Mouse (Mus musculus) left cerebral cortex, adult 8-10 months (tissue): ENCODE results near the gene Sprr2j-ps. TPM values are rescaled to one million over a fixed set of nuclear protein-coding genes. Genes with fewer than 3 reads are reported as not detected.

Experiments
- DNase-seq, 2 experiments: peaks; one replicate each; pipeline ENCODE4 v3.0.0; 2022; ENCODE audit warnings: low spot score in 2 of 2
- total RNA-seq, 4 experiments: library from RNA; stranded (reverse); gene quantifications; 2 replicates each; pipeline ENCODE4 v1.2.4; 2022

Gene Sprr2j-ps
- not detected for total RNA-seq

GRCm38 (mm10) chr3:92417782-92418181, at the start of gene Sprr2j-ps:
Gene Sprr2j-ps (plus strand): TSS chr3:92418082.
- no peak for DNase-seq

- DNase-seq: no peak
These were observed 44.3 kb upstream of the Sprr2j-ps start for GRCm38 (mm10) chr3:92373613-92374012.

GRCm38 (mm10) chr3:92385385-92385784, 32.5 kb upstream of the Sprr2j-ps start, which contains the start of gene Sprr2h:
Gene Sprr2h (plus strand): TSS chr3:92385685.
- DNase-seq: no peak

- DNase-seq: no peak
These were observed 23.6 kb upstream of the Sprr2j-ps start for GRCm38 (mm10) chr3:92394301-92394700.

- DNase-seq: no peak
These were observed 10.2 kb upstream of the Sprr2j-ps start, which contains the start of gene Sprr2i for GRCm38 (mm10) chr3:92407691-92408090. Gene Sprr2i (plus strand): TSS chr3:92407991.

GRCm38 (mm10) chr3:92429323-92429722, 11.4 kb downstream of the Sprr2j-ps start, which contains the start of gene Gm9774:
Gene Gm9774 (minus strand): TSS chr3:92429423.
- no peak for DNase-seq

GRCm38 (mm10) chr3:92432282-92432681, 14.4 kb downstream of the Sprr2j-ps start, which contains the start of gene Sprr2k:
Gene Sprr2k (plus strand): TSS chr3:92432582.
- DNase-seq: no peak

GRCm38 (mm10) chr3:92438689-92439088, 20.8 kb downstream of the Sprr2j-ps start, which contains the start of gene Sprr1b:
Gene Sprr1b (minus strand): TSS chr3:92438789.
- DNase-seq: no peak

GRCm38 (mm10) chr3:92440177-92440576, 22.3 kb downstream of the Sprr2j-ps start:
- DNase-seq: no peak

GRCm38 (mm10) chr3:92455151-92455550, 37.3 kb downstream of the Sprr2j-ps start:
- no peak for DNase-seq

- no peak for DNase-seq
These were observed 40.7 kb downstream of the Sprr2j-ps start, which contains the start of gene Sprr3 for GRCm38 (mm10) chr3:92458620-92459019. Gene Sprr3 (minus strand): TSS chr3:92458720.

GRCm38 (mm10) chr3:92466576-92466975, 48.7 kb downstream of the Sprr2j-ps start:
- DNase-seq: no peak

GRCm38 (mm10) chr3:92467424-92467823, 49.5 kb downstream of the Sprr2j-ps start:
- DNase-seq: no peak

Other genes starting within 250 kb of the Sprr2j-ps start
- gene Sprr2a1, start 202.3 kb upstream of the Sprr2j-ps start, total RNA-seq: not detected
- gene Sprr2a2, start 202.2 kb upstream of the Sprr2j-ps start, total RNA-seq: not detected
- gene Sprr2a3, start 132.7 kb upstream of the Sprr2j-ps start, total RNA-seq: not detected
- gene Sprr2b, start 101.5 kb upstream of the Sprr2j-ps start, total RNA-seq: not detected
- not detected for gene Sprr2d, start 78.9 kb upstream of the Sprr2j-ps start, total RNA-seq
- not detected for gene Sprr2e, start 65.9 kb upstream of the Sprr2j-ps start, total RNA-seq
- not detected for gene Sprr2f, start 52.9 kb upstream of the Sprr2j-ps start, total RNA-seq
- gene Sprr2h, start 32.4 kb upstream of the Sprr2j-ps start, total RNA-seq: not detected
- gene Sprr2i, start 10.1 kb upstream of the Sprr2j-ps start, total RNA-seq: not detected
- 1 to 10 TPM in 3 of 4 experiments, not detected in 1; 2.3 to 3.3 (median 3.2) TPM for gene Gm9774, start 11.3 kb downstream of the Sprr2j-ps start, total RNA-seq
- not detected for gene Sprr2k, start 14.5 kb downstream of the Sprr2j-ps start, total RNA-seq
- not detected for gene Sprr1b, start 20.7 kb downstream of the Sprr2j-ps start, total RNA-seq
- gene Sprr3, start 40.6 kb downstream of the Sprr2j-ps start, total RNA-seq: not detected
- gene Sprr1a, start 67.8 kb downstream of the Sprr2j-ps start, total RNA-seq: not detected
- gene Sprr4, start 82.4 kb downstream of the Sprr2j-ps start, total RNA-seq: not detected
- gene 2310046K23Rik, start 116.4 kb downstream of the Sprr2j-ps start, total RNA-seq: not detected
- gene Ivl, start 155.7 kb downstream of the Sprr2j-ps start, total RNA-seq: not detected
- not detected for gene Smcp, start 170.9 kb downstream of the Sprr2j-ps start, total RNA-seq
- gene 2210017I01Rik, start 189.4 kb downstream of the Sprr2j-ps start, total RNA-seq: not detected
- gene Lce6a, start 203.6 kb downstream of the Sprr2j-ps start, total RNA-seq: not detected
- gene Lce1a1, start 230.2 kb downstream of the Sprr2j-ps start, total RNA-seq: not detected
- not detected for gene Lce1b, start 238.8 kb downstream of the Sprr2j-ps start, total RNA-seq